In genomic region chr19:3669100-3669499, GRCm38 (mm10) we compare ENCODE assay signal across 9 mouse cellular contexts. TPM values are rescaled to one million over a fixed set of nuclear protein-coding genes. Genes with fewer than 3 reads are reported as not detected.
DNase-seq lines count a peak whose midpoint lies in the region; ATAC-seq and TF ChIP-seq lines count a peak whose summit lies in the region.
"Had no signal": no experiment of that assay in that cellular context is flagged by ENCODE, and none has a peak within 500 bp of the region (broad histone marks: within the 10 kb centered on the region; RNA-seq: fewer than 3 reads in every experiment).

No protein-coding gene starts in this region.

- H3K9ac ChIP-seq in liver, embryonic 16.5 days (ENCODE audit: low read depth, low read length): no peak overlapping the region
- H3K9ac ChIP-seq in stomach, postnatal 0 days (ENCODE audit: low read length): no peak overlapping the region; the same call in 1 of the 2 replicates

- H3K4me1 ChIP-seq in liver, embryonic 16.5 days (ENCODE audit: control insufficient read depth, low read depth, low read length): peaks cover 56% of the 10 kb centered on the region
- H3K4me1 ChIP-seq in stomach, postnatal 0 days (replicated peaks; ENCODE audit: control insufficient read depth, insufficient read depth): peaks cover 21% of the 10 kb centered on the region

- whole genome bisulfite sequencing in liver, embryonic 16.5 days (ENCODE audit: insufficient replicate concordance): 16% methylated on average over 13 of the region's 13 CpGs
- WGBS in stomach, postnatal 0 days: 39% methylated on average over 13 of the region's 13 CpGs

- H3K9me3 ChIP-seq in liver, embryonic 16.5 days (replicated peaks; ENCODE audit: control insufficient read depth, low read length): no peaks in the 10 kb centered on the region; the same call in 1 of the 2 replicates
- H3K9me3 ChIP-seq in stomach, postnatal 0 days (ENCODE audit: control insufficient read depth, low read length): no peaks in the 10 kb centered on the region

- H3K27ac ChIP-seq in liver, embryonic 16.5 days (ENCODE audit: low read length): 0 out of 2 replicates have a peak overlapping the region, but pooled peaks have one; percentile 24
- peak overlapping the region; percentile 74 for H3K27ac ChIP-seq in stomach, postnatal 0 days (replicated peaks)
- H3K27ac ChIP-seq: macrophage had no signal

- H3K4me3 ChIP-seq in liver, embryonic 16.5 days (ENCODE audit: low read depth, low read length): no peak overlapping the region
- H3K4me3 ChIP-seq in stomach, postnatal 0 days (ENCODE audit: low read depth, low read length): no peak overlapping the region

- H3K27me3 ChIP-seq in liver, embryonic 16.5 days (ENCODE audit: control insufficient read depth, insufficient read depth, low read depth, low read length): no peaks in the 10 kb centered on the region
- H3K27me3 ChIP-seq in stomach, postnatal 0 days (ENCODE audit: control insufficient read depth, insufficient read depth, low read length): no peaks in the 10 kb centered on the region

- TF ChIP-seq EP300 in stomach, postnatal 0 days (optimal IDR thresholded peaks at IDR 0.05): no peak

- peak; percentile 77 to 84 for ATAC-seq in hematopoietic stem cell, adult 5-6 weeks (replicated peaks in 1 of 2; ENCODE audit: insufficient read depth in 1 of 2, low FRiP score in 2 of 2, low TSS enrichment in 1 of 2, low read depth in 1 of 2, poor library complexity in 2 of 2, severe bottlenecking in 2 of 2)
- no peak for ATAC-seq in liver, embryonic 16.5 days (ENCODE audit: low read depth)
- peak; percentile 87 for ATAC-seq in stomach, postnatal 0 days (ENCODE audit: low FRiP score, low TSS enrichment)

- DNase-seq in kidney, adult 11 months: peak; percentile 53
- DNase-seq in kidney, adult 8-10 months: no peak
- peak; percentile 33 for DNase-seq in embryo, embryonic 11 days
- peak; percentile 82 for DNase-seq in stomach, postnatal 0 days (ENCODE audit: low spot score)
- DNase-seq in layer of hippocampus, adult 9-11 months: no peak
- no peak for DNase-seq in layer of hippocampus, adult 18-20 months (ENCODE audit: low spot score in 2 of 2)

- TF ChIP-seq CTCF in stomach, postnatal 0 days (IDR thresholded peaks at IDR 0.05; ENCODE audit: low read depth): peak; percentile 37; the same call in 1 of the 2 replicates

- no peaks in the 10 kb centered on the region for H3K36me3 ChIP-seq in liver, embryonic 16.5 days (ENCODE audit: control insufficient read depth, insufficient read depth)
- no peaks in the 10 kb centered on the region for H3K36me3 ChIP-seq in stomach, postnatal 0 days (ENCODE audit: control insufficient read depth, insufficient read depth, low read length)

- no peak overlapping the region for H3K4me2 ChIP-seq in liver, embryonic 16.5 days (ENCODE audit: low read depth, low read length)
- peak overlapping the region; percentile 21; the same call in 1 of the 2 replicates for H3K4me2 ChIP-seq in stomach, postnatal 0 days (replicated peaks; ENCODE audit: low read depth)

RNA-seq across cellular contexts. Expression of gene Lrp5, which starts 17.3 kb away (rescaled TPM):
- 22.0 and 24.0 TPM in 2 replicates for total RNA-seq in hematopoietic stem cell, adult 5-6 weeks (2017)
- 2.2 and 2.7 TPM in 2 replicates for polyA plus RNA-seq in liver, embryonic 16.5 days (2015; fragmentation: Nextera tagmentation; extraction: Ambion mirVana)
- 2.6 and 2.7 TPM in 2 replicates for polyA plus RNA-seq in stomach, postnatal 0 days (2015; fragmentation: Nextera tagmentation; extraction: Ambion mirVana)
- 10 to 100 TPM in 1 of 2 experiments, 1 to 10 TPM in 1; 9.2 to 10.4 TPM for total RNA-seq in layer of hippocampus, adult 18-20 months (2021)

RNA-seq across cellular contexts. Expression of gene 1810055G02Rik, which starts 39.0 kb away (rescaled TPM):
- total RNA-seq in hematopoietic stem cell, adult 5-6 weeks (2017): 4.6 and 6.1 TPM in 2 replicates
- 15.8 and 16.5 TPM in 2 replicates for polyA plus RNA-seq in liver, embryonic 16.5 days (2015; fragmentation: Nextera tagmentation; extraction: Ambion mirVana)
- 17.1 and 18.8 TPM in 2 replicates for polyA plus RNA-seq in stomach, postnatal 0 days (2015; fragmentation: Nextera tagmentation; extraction: Ambion mirVana)
- 10 to 100 TPM; 23.4 to 24.3 TPM for total RNA-seq in layer of hippocampus, adult 18-20 months (2021)

Comparison
In these comparisons a context has a peak if more than half of its experiments do, and no peak if none do; other contexts are left out.
1. DNase-seq: peak in kidney, adult 11 months (single experiment), embryo, embryonic 11 days (single experiment) and stomach, postnatal 0 days (single experiment); none in kidney, adult 8-10 months (0 of 2), layer of hippocampus, adult 9-11 months (single experiment) and layer of hippocampus, adult 18-20 months (0 of 2).